Mouse (Mus musculus) embryonic fibroblast, embryonic 13.5 days (primary cell): Measurements from ENCODE around the gene Ppp1r37.

Experiments
- CTCF ChIP-seq: IDR thresholded peaks from 2 replicates; pipeline ENCODE4 v1.5.1; 2011; ENCODE audit warnings: mild to moderate bottlenecking, control low read depth, low read length, moderate library complexity, borderline replicate concordance; ENCODE audit not compliant: insufficient read depth
- POLR2A ChIP-seq: IDR thresholded peaks from 2 replicates; pipeline ENCODE4 v1.6.1; 2011; ENCODE audit warnings: low read depth, mild to moderate bottlenecking, control low read depth, low read length, moderate library complexity

GRCm38 (mm10) chr7:19489525-19489924 lies 73.4 kb downstream of the Ppp1r37 start:
- no peak for TF ChIP-seq CTCF
- TF ChIP-seq POLR2A, result no peak
